Mouse (Mus musculus): ENCODE data around the gene Uqcrfs1. TPM values are rescaled to one million over a fixed set of nuclear protein-coding genes. Genes with fewer than 3 reads are reported as not detected.

The Uqcrfs1 gene
- total RNA-seq, 4 experiments from 2014 or later = 462 to 488 (median 468) TPM

DNA sequence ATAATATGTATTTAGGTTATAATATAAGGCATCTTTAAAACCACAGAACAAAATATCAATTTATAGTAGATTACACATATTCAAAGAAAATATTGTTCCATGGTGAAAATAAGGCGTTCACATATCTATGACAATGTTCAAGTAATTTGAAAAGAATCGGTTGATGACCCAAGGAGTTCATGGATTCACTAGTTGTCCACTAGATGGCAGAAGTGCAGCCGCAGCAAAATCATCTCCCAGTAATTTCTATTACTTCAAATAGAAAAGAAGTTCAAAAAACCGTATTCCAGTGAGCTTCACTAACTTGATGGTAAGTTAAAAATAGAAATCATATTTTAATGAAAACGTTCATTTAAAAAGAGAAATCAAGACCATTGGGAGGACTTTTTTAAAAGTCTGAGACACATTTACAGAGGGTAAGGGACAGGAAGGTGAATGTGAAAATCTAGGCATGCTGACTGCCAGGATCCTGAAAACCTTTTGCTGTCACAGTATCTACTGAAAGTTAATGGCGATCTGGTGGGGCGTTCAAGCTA is 43.2 kb downstream of the Uqcrfs1 start:
- DNase-seq (ENCODE audit: low spot score in 2 of 2) = no peak

Other genes starting within 250 kb of the Uqcrfs1 start
- gene Agtr1a, start 208.9 kb downstream of the Uqcrfs1 start, total RNA-seq (2022) = 1 to 10 TPM; 2.5 to 4.5 (median 4.3) TPM
- gene Dusp22, start 114.6 kb upstream of the Uqcrfs1 start, total RNA-seq (2022) = 10 to 100 TPM; 39.2 to 50.4 (median 43.9) TPM
- gene Irf4, start 203.9 kb upstream of the Uqcrfs1 start, total RNA-seq (2022) = 1 to 10 TPM in 1 of 4 experiments, under 1 TPM in 3; 0.17 to 2.5 (median 0.77) TPM

Data from gastrocnemius, adult 8-10 months (tissue).